Mouse (Mus musculus): ENCODE data around the gene Arhgap15.

DNA sequence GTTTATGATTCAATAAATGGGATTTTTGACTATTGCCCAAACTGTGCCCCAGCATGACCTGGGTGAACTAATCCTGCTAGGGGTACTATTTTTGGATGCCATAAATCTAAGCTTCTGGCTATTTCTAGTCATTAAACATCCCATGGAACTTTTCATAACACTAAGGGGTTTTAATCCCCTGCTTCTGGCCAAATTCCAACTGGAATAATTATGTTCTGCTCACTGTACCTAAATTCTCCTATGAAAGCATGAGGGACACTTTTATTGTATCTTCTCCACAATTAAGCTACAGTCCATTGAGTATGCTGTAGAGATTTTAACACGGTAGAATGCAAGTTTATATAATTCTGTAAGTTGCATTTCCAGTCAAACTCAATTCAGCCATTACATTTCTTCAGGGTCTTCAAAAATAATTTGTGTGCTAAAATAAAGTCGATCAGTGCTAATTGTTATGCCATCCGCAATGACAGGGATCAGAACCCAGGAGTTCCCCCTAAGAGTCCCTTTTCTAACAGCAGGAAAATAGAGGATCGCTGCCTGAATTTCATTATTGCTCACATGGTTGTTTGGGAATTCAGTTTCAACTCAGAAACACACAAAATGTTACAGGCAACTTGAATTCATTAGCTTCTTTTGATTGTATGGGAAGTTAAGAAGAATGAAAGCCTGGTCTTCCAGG, 671.1 kb downstream of the Arhgap15 start:
- no peak for TF ChIP-seq POLR2A (IDR thresholded peaks at IDR 0.05; ENCODE audit: borderline replicate concordance, extremely low read depth, insufficient read depth, insufficient read length, poor library complexity, severe bottlenecking)
- TF ChIP-seq CTCF (IDR thresholded peaks at IDR 0.05; ENCODE audit: borderline replicate concordance, extremely low read depth, insufficient read depth, insufficient read length) = no peak
